Mouse (Mus musculus) ES-CJ7 (cell line): ENCODE results near the gene Lurap1.

Experiments used
- DNase-seq: peaks from one replicate; pipeline ENCODE4 v3.0.0; 2011; ENCODE audit warnings: low read depth, low spot score

The Lurap1 gene

DNA sequence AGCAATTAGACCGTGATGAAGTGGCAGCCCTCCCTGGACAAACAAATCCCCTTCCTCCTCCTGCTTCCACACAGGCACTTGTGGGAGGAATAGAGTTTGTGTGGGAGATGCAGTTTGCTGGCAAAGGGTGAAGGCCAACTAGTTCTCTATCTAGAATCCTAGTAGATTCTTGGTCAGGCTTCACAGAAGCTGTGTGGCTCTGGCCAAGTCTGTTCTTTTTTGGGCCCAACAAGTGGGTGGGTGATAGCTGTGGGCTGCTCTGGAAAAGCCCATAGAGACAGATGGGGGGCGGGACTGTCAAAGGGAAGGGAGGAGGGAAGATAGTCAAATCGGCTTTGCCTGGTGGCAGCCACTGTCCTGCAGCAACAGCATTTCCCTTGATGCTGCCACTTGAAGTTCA lies 9.6 kb upstream of the Lurap1 start:
- DNase-seq, result no peak

DNA sequence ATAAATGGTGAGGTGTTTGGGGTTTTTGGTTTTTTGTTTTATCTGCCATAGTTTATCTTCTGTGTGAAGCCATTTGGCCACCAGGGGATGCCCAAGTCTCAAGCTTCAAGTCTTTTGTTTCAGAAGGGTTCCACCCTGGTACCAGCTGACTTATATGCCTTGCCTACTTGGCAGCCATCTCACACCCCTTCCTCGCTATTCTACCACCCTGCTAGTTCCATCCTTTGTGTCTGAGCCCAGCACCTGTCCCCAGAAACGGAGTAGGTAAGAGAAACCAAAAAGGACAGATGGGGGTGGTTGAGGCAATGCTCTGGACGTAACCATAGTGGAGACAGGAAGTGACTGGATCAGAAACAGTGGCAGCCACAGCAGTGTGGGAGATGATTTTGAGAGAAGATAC lies 8.8 kb upstream of the Lurap1 start:
- peak; percentile 56 for DNase-seq

GRCm38 (mm10) chr4:116157882-116158281 lies 6.7 kb upstream of the Lurap1 start:
- no peak for DNase-seq

DNA sequence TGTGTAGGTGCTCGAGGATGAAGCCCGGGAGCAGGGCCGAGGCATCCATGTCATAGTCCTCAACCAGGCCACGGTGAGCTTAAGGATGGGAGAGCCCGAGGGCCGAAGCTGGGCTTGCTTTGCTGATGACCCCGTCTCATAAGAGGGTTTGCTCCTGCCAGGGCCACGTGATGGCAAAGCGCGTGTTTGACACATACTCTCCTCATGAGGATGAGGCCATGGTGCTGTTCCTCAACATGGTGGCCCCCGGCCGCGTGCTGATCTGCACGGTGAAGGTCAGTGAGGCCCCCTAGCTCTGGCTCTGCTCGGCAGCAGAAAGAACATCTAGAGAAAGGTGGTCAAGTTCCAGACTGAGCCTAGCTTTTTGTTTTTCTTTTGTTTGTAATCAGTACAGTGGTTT lies 1.6 kb upstream of the Lurap1 start:
- no peak for DNase-seq

- no peak for DNase-seq
Observed at GRCm38 (mm10) chr4:116150862-116151221, 296 bp downstream of the Lurap1 start.

DNA sequence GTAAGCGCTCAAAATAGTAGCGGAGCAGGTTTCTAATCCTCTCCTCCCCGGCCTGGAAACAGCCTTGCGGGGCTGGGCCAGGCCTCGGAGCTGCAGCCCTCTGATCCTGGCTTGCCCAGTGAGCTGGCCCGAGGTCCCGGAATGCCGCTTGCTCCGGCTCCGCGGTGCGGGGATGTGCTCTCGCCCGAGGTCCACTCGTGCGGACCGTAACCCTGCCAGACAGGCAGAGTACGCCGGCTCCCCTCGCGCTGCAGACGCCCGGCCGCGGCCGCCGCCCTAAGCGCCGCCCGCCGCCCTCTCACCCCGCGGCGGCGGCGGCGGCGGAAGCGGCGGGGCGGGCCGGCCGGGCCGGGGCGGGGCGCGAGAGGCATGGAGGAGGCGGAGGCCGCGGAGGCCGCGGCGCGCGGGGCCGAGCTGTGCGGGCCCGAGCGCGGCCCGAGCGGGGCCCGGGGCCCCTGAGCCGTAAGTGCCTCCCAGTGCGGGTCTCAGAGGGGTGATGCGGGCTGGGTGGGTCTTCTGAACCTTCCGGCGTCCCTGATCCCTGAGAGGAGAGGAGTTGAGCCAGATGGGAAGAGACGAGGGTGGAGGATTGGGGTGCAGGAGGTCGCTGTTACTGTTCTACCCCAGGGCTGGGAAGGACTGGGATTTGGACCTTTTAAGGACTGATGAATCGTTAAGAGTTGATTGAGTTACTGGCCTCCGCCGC lies 829 bp downstream of the Lurap1 start:
- no peak for DNase-seq

- no peak for DNase-seq
Observed at GRCm38 (mm10) chr4:116149812-116150155, 1.4 kb downstream of the Lurap1 start.

DNA sequence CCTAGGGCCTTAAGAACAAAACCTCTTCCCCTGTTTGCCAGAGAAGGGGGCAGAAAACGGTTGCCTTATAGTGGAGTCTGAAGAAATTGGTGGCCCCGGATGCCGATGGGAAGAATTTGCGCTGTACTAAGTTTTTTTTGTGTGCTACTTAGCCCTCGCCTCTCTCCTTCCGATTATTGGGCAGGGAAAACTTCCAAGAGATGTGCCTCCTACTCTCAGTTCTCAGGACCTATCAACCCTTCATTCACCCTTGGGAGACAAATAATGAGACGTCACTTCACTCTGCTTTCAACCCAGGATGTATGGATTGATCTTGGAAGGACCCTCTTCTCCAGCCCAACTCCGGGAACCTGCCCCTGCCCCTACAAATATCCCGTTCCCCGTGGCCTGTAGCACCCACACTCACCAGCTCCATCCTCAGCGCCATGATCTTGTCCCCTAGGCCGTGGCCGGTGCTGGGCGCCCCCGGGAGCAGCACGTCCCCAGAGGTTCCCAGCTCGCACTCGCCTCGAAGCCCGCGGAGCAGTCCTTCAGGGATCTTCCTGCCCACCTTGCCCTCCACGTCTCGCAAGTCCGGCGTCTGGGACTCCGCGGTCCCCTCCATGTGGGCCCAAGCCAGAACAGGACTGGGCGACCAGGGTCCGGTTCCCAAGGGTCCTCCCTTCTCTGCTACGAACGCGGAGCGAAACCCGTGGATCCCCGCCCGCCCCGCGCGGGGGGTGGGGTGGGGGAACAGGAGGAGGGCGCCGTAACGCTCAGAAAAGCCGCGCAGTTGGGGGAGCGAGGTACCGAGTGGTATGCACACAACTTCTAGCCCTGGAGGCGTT lies 7.0 kb downstream of the Lurap1 start:
- DNase-seq, result peak; percentile 43

DNA sequence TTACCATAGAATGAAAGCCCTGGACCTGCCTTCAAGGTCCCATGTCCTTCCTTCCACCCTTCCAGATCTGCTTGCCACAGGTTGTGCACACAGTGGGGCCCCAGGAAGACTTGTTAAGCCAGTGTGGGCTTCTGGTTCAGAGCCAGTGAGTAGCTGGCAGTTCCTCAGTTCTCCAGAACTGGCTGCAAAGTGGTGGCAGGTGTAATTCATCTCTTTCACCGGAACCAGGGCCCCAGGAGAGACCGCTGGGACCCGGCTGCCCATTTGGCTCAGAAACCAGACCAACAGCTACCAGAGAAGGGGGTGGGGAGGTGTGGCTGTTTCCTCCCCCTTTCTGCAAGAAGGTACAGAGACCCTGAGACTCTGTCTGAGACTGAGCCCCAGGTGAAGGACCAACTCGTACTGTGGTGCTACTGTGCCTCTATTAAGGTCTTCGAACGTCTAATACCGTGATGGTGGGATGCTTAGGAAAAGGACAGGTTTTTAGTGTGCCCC lies 7.8 kb downstream of the Lurap1 start:
- DNase-seq, result no peak

- DNase-seq, result no peak
Observed at GRCm38 (mm10) chr4:116142269-116142668, 8.9 kb downstream of the Lurap1 start.

- DNase-seq, result peak; percentile 46
Observed at GRCm38 (mm10) chr4:116141736-116142135, 9.4 kb downstream of the Lurap1 start.

DNA sequence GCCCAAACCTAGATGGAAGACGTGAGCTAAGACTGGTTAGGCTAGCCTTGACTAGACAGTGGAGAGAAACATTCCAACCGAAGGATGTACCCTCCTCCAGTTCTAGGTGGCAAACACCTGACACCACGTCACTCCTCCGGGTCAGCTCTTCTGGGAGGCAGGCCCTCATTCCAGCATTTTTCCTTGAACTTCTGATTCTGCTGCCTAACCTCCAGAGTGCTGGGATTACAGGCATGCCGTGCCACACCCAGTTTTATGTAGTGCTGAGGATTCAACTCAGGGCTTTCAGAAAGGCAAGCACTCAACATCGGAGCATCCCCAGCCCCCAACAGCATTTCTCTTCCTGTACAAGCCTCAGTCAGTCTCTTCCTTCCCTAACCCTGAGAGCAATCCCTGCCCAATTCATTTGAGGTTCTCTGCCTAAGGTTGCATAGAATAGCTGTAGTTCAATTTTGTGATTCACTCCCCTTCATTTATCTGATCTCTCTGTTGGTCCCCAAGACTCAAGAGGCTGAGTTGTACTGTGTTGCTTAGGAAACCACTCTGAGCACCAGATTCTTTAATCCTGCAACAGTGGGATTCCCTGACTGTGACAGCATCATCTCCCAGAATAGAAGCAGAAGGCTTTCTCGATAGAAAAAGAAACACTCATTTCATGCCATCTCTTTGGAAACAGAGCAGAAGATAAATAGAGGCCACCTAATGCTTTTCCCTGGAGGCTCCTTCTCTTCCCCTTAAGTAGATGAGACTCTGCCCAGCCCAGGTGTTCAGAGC lies 10.2 kb downstream of the Lurap1 start:
- peak; percentile 30 for DNase-seq

DNA sequence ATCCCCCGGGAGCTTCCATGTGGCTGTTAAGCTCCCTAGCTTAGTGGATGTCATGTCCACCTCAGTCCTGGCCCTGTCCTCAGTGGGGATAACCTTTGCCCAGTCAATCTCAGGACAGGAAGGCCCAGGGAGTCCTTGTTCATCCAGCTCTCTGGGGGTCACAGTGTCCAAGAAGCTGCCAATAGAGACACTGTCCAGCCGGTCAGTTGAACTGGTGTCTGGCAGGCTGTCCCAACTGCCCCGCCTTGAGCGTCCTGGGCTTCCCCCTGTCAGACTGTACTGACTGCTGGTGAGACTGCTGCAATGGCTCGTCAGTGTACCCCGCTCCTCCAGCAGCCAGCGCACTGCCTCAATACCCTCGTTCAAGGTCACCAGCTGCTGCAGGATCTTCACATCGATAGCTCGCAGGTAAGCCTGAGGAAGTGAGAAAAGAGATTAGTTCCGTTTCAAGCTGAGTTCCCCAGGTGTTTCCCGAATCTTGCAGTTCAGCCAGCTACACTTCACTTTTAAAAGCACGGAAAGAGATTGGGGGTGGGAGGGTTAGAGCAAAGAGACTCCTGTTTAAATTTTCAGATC lies 13.6 kb downstream of the Lurap1 start:
- DNase-seq, result peak; percentile 21

DNA sequence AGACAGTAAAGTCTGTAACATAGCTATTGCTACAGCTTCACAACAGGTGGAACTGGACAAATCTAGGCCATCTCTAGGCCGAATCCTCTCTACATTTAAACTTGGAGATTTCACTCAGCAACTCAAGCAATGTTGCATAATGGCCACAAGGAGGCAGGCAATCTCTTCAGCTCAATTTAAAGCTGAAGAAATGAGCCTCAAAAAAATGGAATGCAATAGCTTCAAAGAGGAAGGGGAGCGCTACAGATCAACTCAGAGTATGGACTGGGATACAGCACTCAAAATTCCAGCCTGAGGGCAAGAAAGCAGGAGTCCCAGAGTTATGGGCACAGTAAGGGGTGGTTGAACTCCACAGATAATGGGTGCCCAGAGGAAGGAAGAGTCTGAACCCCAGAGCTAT lies 16.1 kb downstream of the Lurap1 start:
- peak; percentile 42 for DNase-seq

- no peak for DNase-seq
Observed at GRCm38 (mm10) chr4:116133126-116133525, 18.0 kb downstream of the Lurap1 start.

DNA sequence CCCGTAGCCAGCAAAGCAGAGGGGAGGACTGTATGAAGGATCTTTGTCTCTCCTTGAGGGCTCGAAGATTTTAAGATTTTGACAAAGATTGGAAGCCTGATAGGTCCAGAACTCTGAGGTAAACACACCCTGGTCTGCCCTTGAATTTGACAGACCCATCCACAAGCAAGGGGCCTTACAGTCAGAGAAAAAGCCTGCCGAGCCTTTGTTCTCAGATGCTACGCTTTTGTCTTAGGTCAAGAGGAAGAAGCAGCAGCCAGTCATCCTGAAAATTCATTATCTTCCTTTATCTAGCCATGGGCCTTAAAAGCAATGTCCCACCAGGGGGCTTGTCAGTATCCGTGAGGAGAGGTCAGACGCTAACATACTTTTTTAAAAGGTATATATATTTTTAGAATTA lies 23.2 kb downstream of the Lurap1 start:
- DNase-seq, result no peak

- no peak for DNase-seq
Observed at GRCm38 (mm10) chr4:116125803-116126386, 25.2 kb downstream of the Lurap1 start.

DNA sequence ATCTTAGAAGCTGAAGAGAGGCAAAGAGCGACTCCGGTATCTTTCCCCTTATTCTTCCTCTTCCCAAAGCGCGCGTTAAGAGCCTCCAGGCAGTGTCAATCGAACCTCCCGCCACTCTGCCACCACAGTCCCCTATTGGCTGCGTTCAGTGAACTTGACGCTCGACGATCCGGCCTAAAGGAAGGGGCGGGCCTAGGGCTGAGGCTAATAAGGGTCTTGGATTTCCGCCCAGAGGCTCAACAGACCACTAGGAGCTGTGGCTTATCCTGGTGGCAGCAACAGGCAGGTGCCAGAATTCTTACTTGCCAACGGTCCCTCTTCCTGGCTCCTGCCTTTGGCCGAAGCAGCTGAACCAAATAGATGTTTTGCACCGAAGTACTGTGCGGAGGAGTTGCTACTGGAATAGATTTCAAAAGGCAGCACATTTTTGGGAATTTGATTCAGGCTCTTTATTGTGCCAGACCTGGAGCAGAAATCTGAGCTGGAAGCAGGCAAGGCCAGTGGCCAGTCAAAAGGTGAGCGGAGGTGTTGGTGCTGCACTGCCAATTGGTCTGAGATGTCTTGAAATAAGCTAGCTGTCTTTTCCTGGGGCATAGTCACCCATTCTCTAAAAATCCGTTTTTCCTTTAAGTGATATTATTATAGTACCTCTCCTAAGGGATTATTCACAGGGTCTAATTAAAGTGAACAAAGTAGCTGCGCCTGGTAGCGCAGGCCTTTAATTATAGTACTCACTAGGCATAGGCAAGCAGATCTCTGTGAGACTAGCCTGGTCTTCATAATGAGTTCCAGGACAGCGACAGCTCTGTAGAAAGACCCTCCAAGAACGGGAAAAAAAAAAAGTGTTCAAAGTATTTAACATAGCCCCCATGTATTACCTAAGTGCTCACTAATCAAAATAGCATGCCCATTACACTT lies 27.3 kb downstream of the Lurap1 start, which contains the start of the genes Rad54l and Pomgnt1:
Gene Rad54l (minus strand): TSS at position 89 of the 918 bp plus-strand sequence.
Gene Pomgnt1 (plus strand): TSS at position 239 of the 918 bp plus-strand sequence.
- peak; percentile 98 for DNase-seq

GRCm38 (mm10) chr4:116122762-116123161 lies 28.4 kb downstream of the Lurap1 start:
- DNase-seq, result peak; percentile 48

DNA sequence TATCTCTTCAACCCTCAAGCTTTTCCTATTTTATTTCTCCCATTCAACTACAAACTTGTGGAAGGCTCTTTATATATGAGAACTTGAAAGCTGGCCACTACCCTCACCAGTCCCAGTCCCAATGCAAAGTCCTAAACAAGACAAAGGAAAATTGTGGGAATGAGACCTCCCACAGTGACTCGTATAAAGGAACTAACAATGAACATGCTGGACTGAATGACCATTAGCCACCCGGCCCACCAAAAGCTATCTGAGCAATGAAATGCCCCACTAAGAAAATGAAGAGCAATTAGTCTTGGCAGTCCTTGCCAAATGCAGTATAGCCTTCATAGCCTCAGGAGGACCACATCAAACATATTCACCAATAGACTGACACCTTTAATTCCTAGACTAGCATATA lies 39.7 kb downstream of the Lurap1 start:
- DNase-seq, result no peak
